Mouse (Mus musculus): ENCODE data around the gene Ppard. TPM values are rescaled to one million over a fixed set of nuclear protein-coding genes. Genes with fewer than 3 reads are reported as not detected.

Gene Ppard
- polyA plus RNA-seq, 1 experiment from 2014 or later: 2.9 TPM

GRCm38 (mm10) chr17:28277721-28278120, 45.2 kb downstream of the Ppard start:
- Histone ChIP-seq H3K4me1 (peaks cover 46% of the 10 kb centered on the region), H3K4me2 (no peak overlapping the region), H3K27ac (peak overlapping the region; percentile 9; the same call in 1 of the 2 replicates), H3K4me3 (no peak overlapping the region), H3K9ac (no peak overlapping the region), H3K9me3 (no peaks in the 10 kb centered on the region), H3K36me3 (no peaks in the 10 kb centered on the region), H3K27me3 (no peaks in the 10 kb centered on the region)
- ATAC-seq (ENCODE audit: borderline replicate concordance, extremely low read depth, low FRiP score, low TSS enrichment): no peak
- WGBS: 53% methylated on average over 10 of the region's 10 CpGs

GRCm38 (mm10) chr17:28278156-28278555, 45.7 kb downstream of the Ppard start:
- Histone ChIP-seq H3K9me3 (no peaks in the 10 kb centered on the region), H3K4me3 (no peak overlapping the region), H3K4me1 (peaks cover 45% of the 10 kb centered on the region), H3K9ac (no peak overlapping the region), H3K4me2 (no peak overlapping the region), H3K36me3 (no peaks in the 10 kb centered on the region), H3K27ac (no peak overlapping the region), H3K27me3 (no peaks in the 10 kb centered on the region)
- ATAC-seq (ENCODE audit: borderline replicate concordance, extremely low read depth, low FRiP score, low TSS enrichment): no peak
- 80% methylated on average over 3 of the region's 3 CpGs for WGBS

- Histone ChIP-seq H3K4me1 (peaks cover 45% of the 10 kb centered on the region), H3K9ac (no peak overlapping the region), H3K27me3 (no peaks in the 10 kb centered on the region), H3K4me2 (no peak overlapping the region), H3K36me3 (no peaks in the 10 kb centered on the region), H3K27ac (0 out of 2 replicates have a peak overlapping the region, but pooled peaks have one; percentile 25), H3K9me3 (no peaks in the 10 kb centered on the region), H3K4me3 (no peak overlapping the region)
- ATAC-seq (ENCODE audit: borderline replicate concordance, extremely low read depth, low FRiP score, low TSS enrichment): no peak
- 33% methylated on average over 4 of the region's 4 CpGs for WGBS
Measured at GRCm38 (mm10) chr17:28279236-28279635, 46.7 kb downstream of the Ppard start.

- no peak for ATAC-seq (ENCODE audit: borderline replicate concordance, extremely low read depth, low FRiP score, low TSS enrichment)
- Histone ChIP-seq H3K4me2 (no peak overlapping the region), H3K36me3 (no peaks in the 10 kb centered on the region), H3K4me3 (no peak overlapping the region), H3K4me1 (peaks cover 45% of the 10 kb centered on the region), H3K9ac (no peak overlapping the region), H3K27ac (peak overlapping the region; percentile 25), H3K9me3 (no peaks in the 10 kb centered on the region), H3K27me3 (no peaks in the 10 kb centered on the region)
- 41% methylated on average over 15 of the region's 15 CpGs for WGBS
Measured at GRCm38 (mm10) chr17:28279780-28280422, 47.4 kb downstream of the Ppard start.

GRCm38 (mm10) chr17:28280423-28280800, 47.9 kb downstream of the Ppard start:
- ATAC-seq (ENCODE audit: borderline replicate concordance, extremely low read depth, low FRiP score, low TSS enrichment): no peak
- H3K9ac ChIP-seq: no peak overlapping the region
- H3K9me3 ChIP-seq: no peaks in the 10 kb centered on the region
- no peak overlapping the region for H3K4me3 ChIP-seq
- H3K27me3 ChIP-seq: no peaks in the 10 kb centered on the region
- no peak overlapping the region for H3K4me2 ChIP-seq
- peaks cover 45% of the 10 kb centered on the region for H3K4me1 ChIP-seq
- 61% methylated on average over 7 of the region's 7 CpGs for WGBS
- no peaks in the 10 kb centered on the region for H3K36me3 ChIP-seq
- peak overlapping the region; percentile 25; the same call in 1 of the 2 replicates for H3K27ac ChIP-seq

GRCm38 (mm10) chr17:28280831-28281377, 48.4 kb downstream of the Ppard start:
- H3K27ac ChIP-seq: no peak overlapping the region
- peak; percentile 39; the same call in 1 of the 2 replicates for ATAC-seq (ENCODE audit: borderline replicate concordance, extremely low read depth, low FRiP score, low TSS enrichment)
- H3K9ac ChIP-seq: no peak overlapping the region
- no peaks in the 10 kb centered on the region for H3K27me3 ChIP-seq
- H3K4me1 ChIP-seq: peaks cover 49% of the 10 kb centered on the region
- H3K36me3 ChIP-seq: no peaks in the 10 kb centered on the region
- 30% methylated on average over 5 of the region's 5 CpGs for WGBS
- H3K4me2 ChIP-seq: no peak overlapping the region
- H3K9me3 ChIP-seq: no peaks in the 10 kb centered on the region
- H3K4me3 ChIP-seq: no peak overlapping the region

- WGBS: 87% methylated on average over 7 of the region's 7 CpGs
- no peak overlapping the region for H3K27ac ChIP-seq
- H3K9ac ChIP-seq: no peak overlapping the region
- H3K4me1 ChIP-seq: peaks cover 51% of the 10 kb centered on the region
- no peaks in the 10 kb centered on the region for H3K9me3 ChIP-seq
- no peak overlapping the region for H3K4me2 ChIP-seq
- no peaks in the 10 kb centered on the region for H3K36me3 ChIP-seq
- H3K4me3 ChIP-seq: no peak overlapping the region
- ATAC-seq (ENCODE audit: borderline replicate concordance, extremely low read depth, low FRiP score, low TSS enrichment): no peak
- H3K27me3 ChIP-seq: no peaks in the 10 kb centered on the region
Measured at GRCm38 (mm10) chr17:28281866-28282441, 49.5 kb downstream of the Ppard start.

GRCm38 (mm10) chr17:28283199-28283598, 50.7 kb downstream of the Ppard start:
- H3K4me3 ChIP-seq: no peak overlapping the region
- 82% methylated on average over 10 of the region's 10 CpGs for WGBS
- ATAC-seq (ENCODE audit: borderline replicate concordance, extremely low read depth, low FRiP score, low TSS enrichment): no peak
- no peak overlapping the region for H3K9ac ChIP-seq
- H3K4me1 ChIP-seq: peaks cover 50% of the 10 kb centered on the region
- no peaks in the 10 kb centered on the region for H3K27me3 ChIP-seq
- H3K27ac ChIP-seq: no peak overlapping the region
- no peak overlapping the region for H3K4me2 ChIP-seq
- no peaks in the 10 kb centered on the region for H3K9me3 ChIP-seq
- no peaks in the 10 kb centered on the region for H3K36me3 ChIP-seq

- WGBS: 73% methylated on average over 10 of the region's 10 CpGs
Measured at GRCm38 (mm10) chr17:28286133-28286532, 53.6 kb downstream of the Ppard start.

GRCm38 (mm10) chr17:28286964-28287363, 54.5 kb downstream of the Ppard start:
- ATAC-seq (ENCODE audit: borderline replicate concordance, extremely low read depth, low FRiP score, low TSS enrichment): no peak; the same call in 1 of the 2 replicates
- WGBS: 56% methylated on average over 5 of the region's 5 CpGs
- Histone ChIP-seq H3K4me1 (peaks cover 33% of the 10 kb centered on the region), H3K27me3 (no peaks in the 10 kb centered on the region), H3K4me3 (no peak overlapping the region), H3K27ac (no peak overlapping the region), H3K36me3 (no peaks in the 10 kb centered on the region), H3K9ac (no peak overlapping the region), H3K4me2 (no peak overlapping the region), H3K9me3 (no peaks in the 10 kb centered on the region)

More at GRCm38 (mm10) chr17:28286133-28286532, 53.6 kb downstream of the Ppard start:
- Histone ChIP-seq H3K27ac (no peak overlapping the region), H3K9ac (no peak overlapping the region), H3K36me3 (no peaks in the 10 kb centered on the region), H3K9me3 (no peaks in the 10 kb centered on the region), H3K4me2 (no peak overlapping the region), H3K27me3 (no peaks in the 10 kb centered on the region), H3K4me3 (no peak overlapping the region), H3K4me1 (peaks cover 37% of the 10 kb centered on the region)
- no peak for ATAC-seq (ENCODE audit: borderline replicate concordance, extremely low read depth, low FRiP score, low TSS enrichment)

- no peaks in the 10 kb centered on the region for H3K36me3 ChIP-seq
- no peak overlapping the region for H3K4me3 ChIP-seq
- H3K27me3 ChIP-seq: no peaks in the 10 kb centered on the region
- WGBS: 49% methylated on average over 8 of the region's 8 CpGs
- H3K4me1 ChIP-seq: peaks cover 33% of the 10 kb centered on the region
- H3K4me2 ChIP-seq: no peak overlapping the region
- no peak overlapping the region for H3K9ac ChIP-seq
- no peaks in the 10 kb centered on the region; the same call in 1 of the 2 replicates for H3K9me3 ChIP-seq
- ATAC-seq (ENCODE audit: borderline replicate concordance, extremely low read depth, low FRiP score, low TSS enrichment): 0 out of 2 replicates have a peak, but pooled peaks have one; percentile 5
- no peak overlapping the region for H3K27ac ChIP-seq
Measured at GRCm38 (mm10) chr17:28287578-28287977, 55.1 kb downstream of the Ppard start.

- Histone ChIP-seq H3K27ac (no peak overlapping the region), H3K9me3 (no peaks in the 10 kb centered on the region; the same call in 1 of the 2 replicates), H3K4me3 (no peak overlapping the region), H3K4me2 (no peak overlapping the region), H3K9ac (no peak overlapping the region), H3K4me1 (peaks cover 33% of the 10 kb centered on the region), H3K36me3 (no peaks in the 10 kb centered on the region), H3K27me3 (no peaks in the 10 kb centered on the region)
- WGBS: 41% methylated on average over 5 of the region's 5 CpGs
- 0 out of 2 replicates have a peak, but pooled peaks have one; percentile 16 for ATAC-seq (ENCODE audit: borderline replicate concordance, extremely low read depth, low FRiP score, low TSS enrichment)
Measured at GRCm38 (mm10) chr17:28287980-28288379, 55.5 kb downstream of the Ppard start.

Measured in lung, embryonic 15.5 days (tissue).